Mouse (Mus musculus): Measurements from ENCODE around the gene Fgfr2.

DNA sequence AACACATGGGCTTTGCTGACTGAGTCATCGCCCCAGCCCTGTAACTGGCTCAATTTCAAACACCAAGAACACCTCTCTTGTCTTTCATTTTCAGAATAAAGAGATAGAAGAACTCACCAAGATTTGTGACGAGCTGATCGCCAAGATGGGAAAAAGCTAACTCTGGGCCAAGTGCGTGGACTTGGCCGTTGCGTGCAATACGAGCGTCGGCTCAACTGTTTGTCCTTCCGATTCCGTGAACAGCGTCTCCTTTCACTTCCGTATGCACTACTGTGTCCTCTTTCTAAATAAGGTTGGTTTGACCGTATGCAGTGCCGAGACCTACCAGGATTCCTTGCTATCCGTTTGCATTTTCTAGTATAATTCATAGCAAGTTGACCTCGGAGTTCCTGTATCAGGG, 2359.0 kb downstream of the Fgfr2 start:
- TF ChIP-seq EP300 (IDR thresholded peaks at IDR 0.05; ENCODE audit: low read depth): no peak
- no peak for TF ChIP-seq CTCF (IDR thresholded peaks at IDR 0.05; ENCODE audit: low read depth)

Measured in liver, postnatal 0 days (tissue).